Mouse (Mus musculus) mammary gland, adult 2 months (tissue): ENCODE results near the gene Arg1. TPM values are rescaled to one million over a fixed set of nuclear protein-coding genes. Genes with fewer than 3 reads are reported as not detected.

Experiments used
- polyA plus RNA-seq: library from polyadenylated mRNA; depleted of rRNA; stranded (reverse); fragments of >200 nt; gene quantifications from 2 replicates; pipeline ENCODE4 v1.2.3, GENCODE M21; 2012; ENCODE audit warnings: low replicate concordance; rRNA removed

Gene Arg1
- 1.3 and 2.0 TPM in 2 replicates for polyA plus RNA-seq

GRCm38 (mm10) chr10:24926962-24927720 is at the start of gene Arg1:
Arg1 (minus strand) TSS chr10:24927484.

GRCm38 (mm10) chr10:24869760-24870290 is 57.5 kb downstream of the Arg1 start, which contains the start of gene Med23:
Med23 (plus strand) TSS chr10:24869986.

Other genes with a start within 250 kb of the Arg1 start
- gene Enpp1, start 215.3 kb downstream of the Arg1 start, polyA plus RNA-seq: 1.5 and 2.9 TPM in 2 replicates
- gene Enpp3, start 84.7 kb downstream of the Arg1 start, polyA plus RNA-seq: 2.7 and 5.5 TPM in 2 replicates
- gene Med23, start 57.5 kb downstream of the Arg1 start, polyA plus RNA-seq: 14.6 and 19.6 TPM in 2 replicates